Mouse (Mus musculus) small intestine, adult 2 months (tissue): Measurements from ENCODE around the gene Nsg2.

Experiments used
- CTCF ChIP-seq: fragments of 200-500 bp; IDR thresholded peaks from 2 replicates; pipeline ENCODE4 v1.5.1; 2012; ENCODE audit warnings: low read depth, mild to moderate bottlenecking, control low read depth, inconsistent platforms, low read length, moderate library complexity, mixed read lengths; ENCODE audit not compliant: insufficient replicate concordance, insufficient read length; ENCODE audit errors: extremely low read depth
- POLR2A ChIP-seq: fragments of 200-500 bp; IDR thresholded peaks from 2 replicates; pipeline ENCODE4 v1.6.1; 2012; ENCODE audit warnings: low read depth, mild to moderate bottlenecking, control low read depth, inconsistent platforms, low read length, moderate library complexity

DNA sequence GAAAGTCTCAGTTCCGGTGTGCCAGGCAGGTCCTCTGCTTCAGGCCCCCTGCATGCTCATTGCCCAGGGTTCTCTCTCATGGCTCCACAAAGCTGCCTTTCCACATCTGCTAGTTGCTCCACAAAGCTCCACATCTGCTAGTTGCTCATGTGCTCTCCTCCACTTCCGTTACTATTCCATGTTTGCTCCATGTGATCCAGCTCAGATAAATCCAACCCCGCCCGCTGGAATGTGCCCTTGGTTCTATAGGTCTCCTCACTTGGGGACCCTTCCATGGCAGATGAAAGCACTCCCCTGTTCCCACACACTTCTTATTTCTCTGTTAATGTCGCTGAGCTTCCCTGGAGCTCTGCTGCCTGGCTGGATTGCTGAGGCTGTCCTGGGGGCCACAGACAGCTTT lies 26.4 kb downstream of the Nsg2 start:
- no peak for TF ChIP-seq CTCF
- no peak for TF ChIP-seq POLR2A
